Mouse (Mus musculus) testis, adult 2 months (tissue): ENCODE results near the gene Cited2.

Experiments used
- CTCF ChIP-seq: fragments of 200-500 bp; IDR thresholded peaks from 2 replicates; pipeline ENCODE4 v1.5.1; 2012; ENCODE audit warnings: low read depth, mild to moderate bottlenecking, inconsistent platforms, low read length, moderate library complexity; ENCODE audit not compliant: control insufficient read depth, insufficient read depth, insufficient replicate concordance
- POLR2A ChIP-seq: fragments of 200-500 bp; IDR thresholded peaks from 2 replicates; pipeline ENCODE4 v1.6.1; 2012; ENCODE audit warnings: low read depth, mild to moderate bottlenecking, inconsistent platforms, low read length, moderate library complexity; ENCODE audit not compliant: control insufficient read depth

GRCm38 (mm10) chr10:17727926-17728279 is 4.9 kb downstream of the Cited2 start:
- TF ChIP-seq CTCF = no peak
- no peak for TF ChIP-seq POLR2A
